Mouse (Mus musculus) embryonic facial prominence, embryonic 14.5 days (tissue): ENCODE results near the gene Tmtc1. TPM values are rescaled to one million over a fixed set of nuclear protein-coding genes. Genes with fewer than 3 reads are reported as not detected.

ENCODE experiments used
- ATAC-seq: fragments of 200-750 bp; cut with Nextera tagmentation; 2 replicates; pipeline ENCODE4 v1.8.0; 2017; ENCODE audit warnings: low read depth, moderate number of reproducible peaks, moderate TSS enrichment
- DNase-seq: peaks from one replicate; pipeline ENCODE4 v3.0.0-alpha.2; 2015; ENCODE audit warnings: low spot score
- H3K27ac ChIP-seq: fragments of 300-500 bp; sonication (generic); replicated peaks from 2 replicates; pipeline ENCODE4 v1.5.1; 2014; ENCODE audit warnings: low read depth, mild to moderate bottlenecking, low read length, moderate library complexity
- H3K27me3 ChIP-seq: fragments of 300-500 bp; sonication (generic); replicated peaks from 2 replicates; pipeline ENCODE4 v1.6.1; 2014; ENCODE audit warnings: low read length; ENCODE audit not compliant: control insufficient read depth, insufficient read depth
- H3K36me3 ChIP-seq: fragments of 300-500 bp; sonication (generic); 2 replicates; pipeline ENCODE4 v1.6.1; 2014; ENCODE audit warnings: low read length, mixed read lengths; ENCODE audit not compliant: control insufficient read depth, insufficient read depth
- H3K4me1 ChIP-seq: fragments of 300-500 bp; sonication (generic); 2 replicates; pipeline ENCODE4 v1.6.1; 2014; ENCODE audit warnings: antibody characterized with exemption, low read length; ENCODE audit not compliant: control insufficient read depth, insufficient read depth
- H3K4me2 ChIP-seq: fragments of 300-500 bp; sonication (generic); 2 replicates; pipeline ENCODE4 v1.6.1; 2014; ENCODE audit warnings: low read depth, mild to moderate bottlenecking, low read length, moderate library complexity, mixed read lengths
- H3K4me3 ChIP-seq: fragments of 300-500 bp; sonication (generic); 2 replicates; pipeline ENCODE4 v1.5.1; 2014; ENCODE audit warnings: low read depth, mild to moderate bottlenecking, low read length
- H3K9ac ChIP-seq: fragments of 300-500 bp; sonication (generic); 2 replicates; pipeline ENCODE4 v1.6.1; 2014; ENCODE audit warnings: low read depth, mild to moderate bottlenecking, low read length, moderate library complexity, mixed read lengths
- H3K9me3 ChIP-seq: fragments of 300-500 bp; sonication (generic); 2 replicates; pipeline ENCODE4 v1.6.1; 2016; ENCODE audit warnings: low read length; ENCODE audit not compliant: control insufficient read depth
- WGBS: fragments of 180-500 bp; shearing (Covaris S2); extraction: QIAGEN DNeasy Blood & Tissue Kit; methylation state at CpG from one replicate; pipeline ENCODE4 v1.1.7; 2014; 5-methylcytosine and 5-hydroxymethylcytosine counted together
- polyA plus RNA-seq: library from polyadenylated mRNA; unstranded; fragments of >200 nt; fragmentation: Nextera tagmentation; extraction: Ambion mirVana; gene quantifications from 2 replicates; pipeline ENCODE4 v1.2.1, GENCODE M21; 2014

Tmtc1 gene
- polyA plus RNA-seq, 1 experiment from 2014 or later: 4.6 TPM

GRCm38 (mm10) chr6:148395272-148395671 lies 48.9 kb downstream of the Tmtc1 start:
- Histone ChIP-seq H3K27ac (no peak overlapping the region), H3K4me2 (no peak overlapping the region), H3K27me3 (no peaks in the 10 kb centered on the region), H3K9ac (no peak overlapping the region), H3K36me3 (no peaks in the 10 kb centered on the region), H3K4me3 (no peak overlapping the region), H3K4me1 (peaks cover 15% of the 10 kb centered on the region; the same call in 1 of the 2 replicates), H3K9me3 (no peaks in the 10 kb centered on the region)
- WGBS: 89% methylated on average over 3 of the region's 3 CpGs
- DNase-seq (no peak), ATAC-seq (no peak)

GRCm38 (mm10) chr6:148394294-148394693 lies 49.9 kb downstream of the Tmtc1 start:
- DNase-seq (no peak), ATAC-seq (no peak)
- H3K9me3 ChIP-seq: no peaks in the 10 kb centered on the region
- H3K4me3 ChIP-seq: no peak overlapping the region
- H3K27me3 ChIP-seq: no peaks in the 10 kb centered on the region
- no peak overlapping the region for H3K4me2 ChIP-seq
- H3K27ac ChIP-seq: no peak overlapping the region
- 78% methylated on average over 3 of the region's 3 CpGs for WGBS
- H3K4me1 ChIP-seq: peaks cover 15% of the 10 kb centered on the region; the same call in 1 of the 2 replicates
- no peak overlapping the region for H3K9ac ChIP-seq
- no peaks in the 10 kb centered on the region for H3K36me3 ChIP-seq

GRCm38 (mm10) chr6:148392147-148392546 lies 52.0 kb downstream of the Tmtc1 start:
- Histone ChIP-seq H3K4me3 (no peak overlapping the region), H3K27ac (peak overlapping the region; percentile 10), H3K36me3 (no peaks in the 10 kb centered on the region), H3K27me3 (no peaks in the 10 kb centered on the region), H3K4me1 (peaks cover 15% of the 10 kb centered on the region; the same call in 1 of the 2 replicates), H3K9me3 (no peaks in the 10 kb centered on the region), H3K9ac (no peak overlapping the region), H3K4me2 (no peak overlapping the region)
- ATAC-seq (peak; percentile 37; the same call in 1 of the 2 replicates), DNase-seq (no peak)
- WGBS: 24% methylated on average over 10 of the region's 10 CpGs

GRCm38 (mm10) chr6:148391286-148391685 lies 52.9 kb downstream of the Tmtc1 start:
- ATAC-seq (no peak), DNase-seq (peak; percentile 58)
- Histone ChIP-seq H3K4me3 (no peak overlapping the region), H3K4me1 (peaks cover 15% of the 10 kb centered on the region; the same call in 1 of the 2 replicates), H3K9me3 (no peaks in the 10 kb centered on the region), H3K4me2 (no peak overlapping the region), H3K27ac (no peak overlapping the region), H3K36me3 (no peaks in the 10 kb centered on the region), H3K27me3 (no peaks in the 10 kb centered on the region), H3K9ac (no peak overlapping the region)
- 60% methylated on average over 7 of the region's 7 CpGs for WGBS

GRCm38 (mm10) chr6:148390630-148391276 lies 53.4 kb downstream of the Tmtc1 start:
- no peak overlapping the region for H3K9ac ChIP-seq
- H3K4me2 ChIP-seq: no peak overlapping the region
- 36% methylated on average over 4 of the region's 4 CpGs for WGBS
- H3K9me3 ChIP-seq: no peaks in the 10 kb centered on the region
- H3K27me3 ChIP-seq: no peaks in the 10 kb centered on the region
- H3K4me1 ChIP-seq: peaks cover 15% of the 10 kb centered on the region; the same call in 1 of the 2 replicates
- no peak overlapping the region for H3K4me3 ChIP-seq
- H3K36me3 ChIP-seq: no peaks in the 10 kb centered on the region
- peak; percentile 35 for DNase-seq
- H3K27ac ChIP-seq: no peak overlapping the region
- no peak for ATAC-seq

- Histone ChIP-seq H3K27ac (no peak overlapping the region), H3K4me2 (no peak overlapping the region), H3K27me3 (no peaks in the 10 kb centered on the region), H3K4me1 (peaks cover 20% of the 10 kb centered on the region; the same call in 1 of the 2 replicates), H3K36me3 (no peaks in the 10 kb centered on the region), H3K9ac (no peak overlapping the region), H3K9me3 (no peaks in the 10 kb centered on the region), H3K4me3 (no peak overlapping the region)
- ATAC-seq (no peak), DNase-seq (no peak)
- WGBS: 52% methylated on average over 1 of the region's 1 CpGs
Measured at GRCm38 (mm10) chr6:148387990-148388389, 56.2 kb downstream of the Tmtc1 start.

GRCm38 (mm10) chr6:148384111-148384895 lies 59.9 kb downstream of the Tmtc1 start:
- Histone ChIP-seq H3K4me3 (no peak overlapping the region), H3K4me1 (peaks cover 5% of the 10 kb centered on the region; the same call in 1 of the 2 replicates), H3K9ac (no peak overlapping the region), H3K27me3 (no peaks in the 10 kb centered on the region), H3K36me3 (no peaks in the 10 kb centered on the region), H3K9me3 (no peaks in the 10 kb centered on the region), H3K27ac (no peak overlapping the region), H3K4me2 (no peak overlapping the region)
- DNase-seq (no peak), ATAC-seq (0 out of 2 replicates have a peak, but pooled peaks have one; percentile 30)
- WGBS: 67% methylated on average over 6 of the region's 6 CpGs

GRCm38 (mm10) chr6:148381163-148381782 lies 62.9 kb downstream of the Tmtc1 start:
- Histone ChIP-seq H3K9me3 (0 out of 2 replicates have a peak, but pooled peaks cover 3% of the 10 kb centered on the region), H3K4me2 (no peak overlapping the region), H3K27me3 (no peaks in the 10 kb centered on the region), H3K9ac (no peak overlapping the region), H3K27ac (no peak overlapping the region), H3K36me3 (no peaks in the 10 kb centered on the region), H3K4me1 (peaks cover 5% of the 10 kb centered on the region; the same call in 1 of the 2 replicates), H3K4me3 (no peak overlapping the region)
- whole genome bisulfite sequencing: 79% methylated on average over 9 of the region's 9 CpGs
- ATAC-seq: no peak
- no peak for DNase-seq
